Mouse (Mus musculus) B cell, adult 67 days (primary cell): Measurements from ENCODE around the gene Srsf7. TPM values are rescaled to one million over a fixed set of nuclear protein-coding genes. Genes with fewer than 3 reads are reported as not detected.

Experiments
- total RNA-seq, 2 experiments: library from RNA; stranded (reverse); gene quantifications; 4 replicates each; pipeline ENCODE4 v1.2.4; 2023

Gene Srsf7
- 100 to 1,000 TPM; 338 to 375 TPM for total RNA-seq

DNA sequence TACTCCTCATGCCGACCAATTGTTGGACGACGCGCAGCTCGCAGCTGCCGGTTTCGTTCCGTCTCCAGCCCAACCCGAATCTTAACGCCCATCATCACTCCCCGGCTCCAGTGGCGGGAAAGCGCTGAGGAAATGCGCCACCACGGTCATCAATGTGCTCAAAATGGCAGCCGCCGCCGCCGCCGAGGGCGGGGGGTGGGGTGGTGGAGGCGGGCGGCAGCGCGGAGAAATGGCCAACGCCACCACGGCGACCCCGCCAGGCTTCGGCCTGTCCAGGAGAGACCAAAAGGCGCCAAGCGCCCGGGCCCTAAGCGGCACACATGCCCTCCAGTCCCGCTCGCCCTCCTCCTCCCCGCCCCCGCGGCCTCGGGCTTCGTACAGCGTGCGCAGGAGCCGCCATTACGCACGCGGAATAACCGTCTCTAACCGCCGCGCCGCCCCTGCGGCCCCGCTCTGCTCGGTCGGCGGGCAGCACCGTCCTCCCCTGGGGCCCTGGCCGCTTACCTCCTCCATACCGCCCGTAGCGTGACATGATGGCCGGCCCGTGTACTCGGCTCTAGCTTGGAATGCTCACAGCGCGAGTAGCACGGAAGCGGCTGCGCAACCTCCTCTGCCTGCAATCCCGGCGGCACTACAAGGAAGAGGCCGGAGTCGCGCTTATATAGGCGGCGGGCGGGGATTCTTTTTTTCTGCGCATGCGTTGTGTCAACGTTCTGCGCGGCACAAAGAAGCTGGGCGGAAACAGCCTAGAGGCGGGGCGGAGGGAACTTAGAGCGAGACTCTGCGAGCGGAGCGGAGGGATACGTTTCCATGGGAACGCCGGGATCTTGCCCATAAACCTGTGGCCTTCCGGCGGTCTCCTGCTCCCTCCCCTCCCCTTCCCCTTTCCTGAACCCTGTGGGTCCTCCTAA lies at the start of gene Srsf7, which contains the start of gene Ttc39d:
TSS of gene Srsf7 (minus strand) at position 637 of the 911 bp plus-strand sequence.
TSS of gene Ttc39d (plus strand) at position 790 of the 911 bp plus-strand sequence.

DNA sequence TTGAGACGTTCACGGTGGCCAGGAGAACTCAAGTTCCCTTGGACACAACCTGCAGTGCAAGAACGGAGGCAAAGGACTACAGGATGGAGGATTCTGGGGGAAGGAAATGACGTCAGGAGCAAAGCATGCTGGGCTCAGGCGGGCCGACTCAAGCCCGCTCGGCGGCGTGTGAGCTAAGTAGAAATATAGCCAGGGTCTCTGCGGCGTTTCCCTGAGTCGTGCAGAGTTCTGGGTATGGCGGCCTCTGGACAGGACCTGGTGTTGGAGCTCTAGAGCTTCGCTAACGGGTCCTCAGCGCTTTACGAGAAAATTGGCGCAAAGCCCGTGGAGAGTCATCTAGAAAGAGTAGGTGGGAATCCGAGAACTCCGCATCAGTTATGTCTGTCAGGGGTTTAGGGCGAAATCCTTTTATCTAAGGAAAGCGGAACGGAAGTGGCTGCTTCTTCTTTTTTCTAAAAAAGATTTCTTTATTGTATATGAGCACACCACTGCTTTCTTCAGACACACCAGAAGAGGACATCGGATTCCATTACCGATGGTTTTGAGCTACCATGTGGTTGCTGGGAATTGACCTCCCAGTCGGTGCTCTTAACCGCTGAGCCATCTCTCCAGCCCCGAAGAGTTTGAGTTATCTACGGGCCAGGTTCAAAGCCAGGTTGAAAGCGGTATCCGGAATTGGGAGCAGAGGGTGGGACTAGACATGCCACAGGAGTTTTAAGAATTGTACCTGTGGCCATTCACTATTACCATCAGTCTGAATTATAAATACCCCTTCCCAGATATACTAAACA lies 17.4 kb upstream of the Srsf7 start, which contains the start of gene Gemin6:
TSS of gene Gemin6 (plus strand) at position 116 of the 791 bp plus-strand sequence.

Other genes with a start within 250 kb of the Srsf7 start
- gene Hnrnpll, start 145.0 kb downstream of the Srsf7 start, total RNA-seq, result under 1 TPM; 0.39 to 0.64 TPM
- 1 to 10 TPM; 1.2 to 2.5 TPM for gene Galm, start 79.8 kb downstream of the Srsf7 start, total RNA-seq
- not detected for gene Ttc39d, start 153 bp upstream of the Srsf7 start, total RNA-seq
- 1 to 10 TPM; 3.4 to 4.9 TPM for gene Gemin6, start 17.1 kb upstream of the Srsf7 start, total RNA-seq
- gene Morn2, start 82.9 kb upstream of the Srsf7 start, total RNA-seq, result 1 to 10 TPM; 3.2 to 4.0 TPM
- gene Dhx57, start 83.2 kb upstream of the Srsf7 start, total RNA-seq, result 10 to 100 TPM; 51.4 to 56.8 TPM
- not detected for gene Arhgef33, start 100.1 kb upstream of the Srsf7 start, total RNA-seq
- not detected for gene Gm10190, start 166.2 kb upstream of the Srsf7 start, total RNA-seq